Mouse (Mus musculus) liver, adult 2 months (tissue): Measurements from ENCODE around the gene Dnajc13. TPM values are rescaled to one million over a fixed set of nuclear protein-coding genes. Genes with fewer than 3 reads are reported as not detected.

ENCODE experiments used
- DNase-seq: peaks from one replicate; pipeline ENCODE4 v3.0.0-alpha.2; 2011; ENCODE audit warnings: low read depth, low spot score; ENCODE audit errors: extremely low read depth
- H3K27ac ChIP-seq: fragments of 200-500 bp; replicated peaks from 2 replicates; pipeline ENCODE4 v1.5.1; 2012; ENCODE audit warnings: low read depth, mild to moderate bottlenecking, control low read depth, inconsistent platforms, low read length; ENCODE audit not compliant: insufficient read depth
- H3K27me3 ChIP-seq: fragments of 200-500 bp; 2 replicates; pipeline ENCODE4 v1.6.1; 2012; ENCODE audit warnings: mild to moderate bottlenecking, moderate library complexity, low read length, inconsistent platforms; ENCODE audit not compliant: control insufficient read depth, insufficient read depth
- H3K36me3 ChIP-seq: fragments of 200-500 bp; 2 replicates; pipeline ENCODE4 v1.6.1; 2012; ENCODE audit warnings: low read length, inconsistent platforms; ENCODE audit not compliant: control insufficient read depth, insufficient read depth
- H3K4me1 ChIP-seq: fragments of 200-500 bp; 2 replicates; pipeline ENCODE4 v1.6.1; 2011; ENCODE audit warnings: low read length; ENCODE audit not compliant: control insufficient read depth, insufficient read depth
- H3K4me3 ChIP-seq: fragments of 200-500 bp; 2 replicates; pipeline ENCODE4 v1.5.1; 2011; ENCODE audit warnings: low read depth, mild to moderate bottlenecking, control low read depth, low read length, moderate library complexity; ENCODE audit not compliant: insufficient read depth
- H3K79me2 ChIP-seq: fragments of 200-500 bp; 2 replicates; pipeline ENCODE4 v1.6.1; 2012; ENCODE audit warnings: inconsistent platforms, mild to moderate bottlenecking, low read length, moderate library complexity; ENCODE audit not compliant: control insufficient read depth, insufficient read depth
- H3K9ac ChIP-seq: fragments of 200-500 bp; 2 replicates; pipeline ENCODE4 v1.6.1; 2012; ENCODE audit warnings: low read depth, mild to moderate bottlenecking, control low read depth, inconsistent platforms, low read length
- CTCF ChIP-seq: fragments of 200-500 bp; IDR thresholded peaks from 2 replicates; pipeline ENCODE4 v1.5.1; 2011; ENCODE audit warnings: low read depth, low read length, control low read depth
- POLR2A ChIP-seq: fragments of 200-500 bp; IDR thresholded peaks from 2 replicates; pipeline ENCODE4 v1.6.1; 2011; ENCODE audit warnings: low read length, control low read depth; ENCODE audit not compliant: insufficient read depth; ENCODE audit errors: extremely low read depth
- WGBS: fragments of 180-500 bp; shearing (Covaris S2); methylation state at CpG from one replicate; pipeline ENCODE4 v1.1.7; 2018; 5-methylcytosine and 5-hydroxymethylcytosine counted together
- polyA plus RNA-seq: library from polyadenylated mRNA; depleted of rRNA; stranded (reverse); fragments of >200 nt; gene quantifications from 2 replicates; pipeline ENCODE4 v1.2.3, GENCODE M21; 2012
- total RNA-seq: library from RNA; depleted of rRNA; stranded (reverse); fragments of >200 nt; gene quantifications from 2 replicates; pipeline ENCODE4 v1.2.3, GENCODE M21; 2014

Dnajc13 gene
- total and polyA plus RNA-seq, 2 experiments = 18.6 to 25.8 TPM

GRCm38 (mm10) chr9:104297041-104297440 lies 34.3 kb upstream of the Dnajc13 start:
- Histone ChIP-seq H3K27ac (no peak overlapping the region), H3K4me1 (no peaks in the 10 kb centered on the region), H3K4me3 (no peak overlapping the region), H3K36me3 (no peaks in the 10 kb centered on the region), H3K9ac (no peak overlapping the region), H3K79me2 (no peaks in the 10 kb centered on the region), H3K27me3 (no peaks in the 10 kb centered on the region)
- no peak for DNase-seq
- TF ChIP-seq CTCF = no peak
- no peak for TF ChIP-seq POLR2A
- 62% methylated on average over 3 of the region's 3 CpGs for WGBS

DNA sequence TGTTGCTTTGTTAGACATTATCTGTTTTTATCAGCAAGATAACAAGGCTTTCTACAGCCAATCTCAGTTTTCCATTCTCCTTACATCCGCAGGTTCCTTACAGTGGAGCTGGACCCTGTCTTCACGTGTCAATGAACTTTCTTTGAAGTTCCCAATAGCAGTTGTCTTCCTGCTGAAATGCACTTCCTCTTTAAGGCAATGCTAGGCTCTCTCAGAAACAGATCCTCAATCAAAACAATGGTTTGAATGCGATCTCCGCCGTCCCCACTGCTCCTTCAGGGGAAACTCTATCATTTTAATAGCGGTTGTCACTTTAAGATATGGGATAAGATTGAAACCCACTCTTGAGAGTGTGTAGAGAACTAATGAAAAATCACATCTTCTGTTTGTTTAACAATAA lies 22.2 kb upstream of the Dnajc13 start:
- no peak for TF ChIP-seq CTCF
- TF ChIP-seq POLR2A = no peak
- Histone ChIP-seq H3K9ac (no peak overlapping the region), H3K4me1 (no peaks in the 10 kb centered on the region), H3K79me2 (no peaks in the 10 kb centered on the region), H3K27ac (no peak overlapping the region), H3K36me3 (no peaks in the 10 kb centered on the region), H3K27me3 (0 out of 2 replicates have a peak, but pooled peaks cover 2% of the 10 kb centered on the region), H3K4me3 (no peak overlapping the region)
- DNase-seq = no peak
- WGBS = 65% methylated on average over 6 of the region's 6 CpGs

- 41% methylated on average over 8 of the region's 8 CpGs for WGBS
- Histone ChIP-seq H3K27ac (no peak overlapping the region), H3K9ac (no peak overlapping the region), H3K4me1 (no peaks in the 10 kb centered on the region), H3K27me3 (0 out of 2 replicates have a peak, but pooled peaks cover 2% of the 10 kb centered on the region), H3K36me3 (no peaks in the 10 kb centered on the region), H3K79me2 (no peaks in the 10 kb centered on the region), H3K4me3 (no peak overlapping the region)
- no peak for TF ChIP-seq POLR2A
- DNase-seq = no peak
Observed at GRCm38 (mm10) chr9:104282536-104282935, 19.8 kb upstream of the Dnajc13 start.

DNA sequence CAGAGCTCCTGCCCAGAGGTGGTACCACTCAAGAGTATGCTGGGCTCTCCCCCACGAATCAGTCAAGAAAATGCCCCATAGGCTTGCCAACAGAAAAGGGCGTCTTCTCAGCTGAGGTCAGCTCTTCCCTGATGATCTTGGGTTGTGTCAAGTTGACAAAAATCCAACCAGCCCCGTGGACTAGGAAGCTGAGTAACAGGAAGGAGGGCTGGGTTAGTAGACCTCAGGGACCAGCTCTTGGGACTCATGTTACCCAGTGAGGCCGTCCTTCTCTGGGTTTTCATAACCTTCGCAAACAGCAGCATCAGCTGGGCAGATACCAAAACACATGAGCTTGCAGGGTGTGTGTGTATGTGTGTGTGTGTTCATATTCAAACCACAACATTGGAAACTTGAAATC lies 19.0 kb upstream of the Dnajc13 start:
- TF ChIP-seq CTCF (no peak), POLR2A (no peak)
- Histone ChIP-seq H3K27ac (no peak overlapping the region), H3K4me1 (no peaks in the 10 kb centered on the region), H3K9ac (no peak overlapping the region), H3K27me3 (0 out of 2 replicates have a peak, but pooled peaks cover 2% of the 10 kb centered on the region), H3K4me3 (no peak overlapping the region), H3K36me3 (no peaks in the 10 kb centered on the region), H3K79me2 (no peaks in the 10 kb centered on the region)
- no peak for DNase-seq
- 75% methylated on average over 5 of the region's 5 CpGs for WGBS

GRCm38 (mm10) chr9:104280725-104281495 lies 18.2 kb upstream of the Dnajc13 start:
- TF ChIP-seq POLR2A (no peak), CTCF (no peak)

DNA sequence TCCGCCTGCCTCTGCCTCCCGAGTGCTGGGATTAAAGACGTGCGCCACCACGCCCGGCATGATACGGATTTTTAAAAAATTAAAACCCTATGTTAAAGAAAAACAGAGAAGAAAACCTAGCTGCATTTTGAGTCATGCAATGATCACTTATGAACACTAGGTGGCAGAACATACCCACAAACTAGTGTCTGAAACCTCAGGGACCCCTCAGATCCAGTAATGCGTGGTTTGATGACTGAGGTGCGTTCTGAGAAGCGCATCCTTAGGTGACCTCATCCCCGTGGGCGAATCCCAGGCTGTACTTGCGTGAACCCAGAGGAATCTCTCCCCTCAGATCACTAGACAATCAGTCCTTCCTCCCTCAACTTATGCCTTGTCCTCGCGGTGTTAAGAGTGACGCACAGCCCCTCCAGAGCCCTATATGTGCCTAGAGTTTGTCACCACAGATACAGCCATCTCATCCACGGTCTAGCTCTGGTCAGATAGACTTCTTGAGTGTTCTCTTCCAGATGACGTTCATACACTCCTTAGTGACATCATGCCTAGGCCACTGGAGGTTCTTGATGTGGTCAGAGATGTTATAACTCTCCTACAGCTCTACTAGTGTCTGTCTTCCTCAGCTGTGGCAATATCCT lies 14.9 kb upstream of the Dnajc13 start:
- TF ChIP-seq CTCF (peak; percentile 47), POLR2A (no peak)
- no peaks in the 10 kb centered on the region for H3K79me2 ChIP-seq
- H3K27me3 ChIP-seq = no peaks in the 10 kb centered on the region
- WGBS = 17% methylated on average over 18 of the region's 18 CpGs
- no peaks in the 10 kb centered on the region for H3K36me3 ChIP-seq
- no peak overlapping the region for H3K4me3 ChIP-seq
- H3K9ac ChIP-seq = no peak overlapping the region
- H3K27ac ChIP-seq = no peak overlapping the region
- no peaks in the 10 kb centered on the region for H3K4me1 ChIP-seq
- DNase-seq = no peak

More at GRCm38 (mm10) chr9:104280725-104281495, 18.2 kb upstream of the Dnajc13 start:
- H3K9ac ChIP-seq = no peak overlapping the region
- no peaks in the 10 kb centered on the region for H3K4me1 ChIP-seq
- H3K79me2 ChIP-seq = no peaks in the 10 kb centered on the region
- H3K36me3 ChIP-seq = no peaks in the 10 kb centered on the region
- H3K27ac ChIP-seq = no peak overlapping the region
- 60% methylated on average over 8 of the region's 8 CpGs for WGBS
- H3K4me3 ChIP-seq = no peak overlapping the region
- 0 out of 2 replicates have a peak, but pooled peaks cover 2% of the 10 kb centered on the region for H3K27me3 ChIP-seq
- peak; percentile 18 for DNase-seq
